Mouse (Mus musculus): Measurements from ENCODE around the gene Tead3. TPM values are rescaled to one million over a fixed set of nuclear protein-coding genes. Genes with fewer than 3 reads are reported as not detected.
A peak's percentile ranks its signal among the peaks of the same experiment; 100 is the strongest.

The Tead3 gene
- polyA plus RNA-seq, 2 experiments, result 0.52 to 2.2 TPM

- Histone ChIP-seq H3K27me3 (ENCODE audit: control insufficient read depth, insufficient read depth, low read length) (peaks cover 8% of the 10 kb centered on the region), H3K4me2 (ENCODE audit: low read depth) (no peak overlapping the region), H3K9me3 (ENCODE audit: control insufficient read depth, low read length) (no peaks in the 10 kb centered on the region), H3K27ac (no peak overlapping the region), H3K4me3 (ENCODE audit: insufficient read depth in 1 of 2, low read depth in 2 of 2, low read length in 2 of 2) (no peak overlapping the region), H3K36me3 (replicated peaks; ENCODE audit: control insufficient read depth, insufficient read depth, low read depth) (no peaks in the 10 kb centered on the region), H3K4me1 (replicated peaks; ENCODE audit: control insufficient read depth in 2 of 2, insufficient read depth in 2 of 2, low read length in 1 of 2) (0 out of 4 replicates have a peak, but pooled peaks cover 0 to 2% of the 10 kb centered on the region in 2 experiments), H3K9ac (replicated peaks) (no peak overlapping the region)
- TF ChIP-seq EP300 (IDR thresholded peaks at IDR 0.05; ENCODE audit: low read depth) (no peak), CTCF (IDR thresholded peaks at IDR 0.05; ENCODE audit: low read depth) (no peak)
- DNase-seq (ENCODE audit: low read depth in 3 of 3, low spot score in 3 of 3) (no peak), ATAC-seq (ENCODE audit: insufficient read depth) (no peak)
- WGBS (ENCODE audit: insufficient replicate concordance), result 70% methylated on average over 3 of the region's 3 CpGs
These were observed 37.9 kb upstream of the Tead3 start for GRCm38 (mm10) chr17:28388534-28388933.

- Histone ChIP-seq H3K4me2 (ENCODE audit: low read depth) (peak overlapping the region; percentile 6; the same call in 1 of the 2 replicates), H3K27ac (no peak overlapping the region), H3K9me3 (ENCODE audit: control insufficient read depth, low read length) (no peaks in the 10 kb centered on the region), H3K36me3 (replicated peaks; ENCODE audit: control insufficient read depth, insufficient read depth, low read depth) (no peaks in the 10 kb centered on the region), H3K9ac (replicated peaks) (no peak overlapping the region), H3K4me3 (ENCODE audit: insufficient read depth in 1 of 2, low read depth in 2 of 2, low read length in 2 of 2) (no peak overlapping the region), H3K27me3 (ENCODE audit: control insufficient read depth, insufficient read depth, low read length) (peaks cover 8% of the 10 kb centered on the region), H3K4me1 (replicated peaks; ENCODE audit: control insufficient read depth in 2 of 2, insufficient read depth in 2 of 2, low read length in 1 of 2) (no peaks in the 10 kb centered on the region)
- TF ChIP-seq EP300 (IDR thresholded peaks at IDR 0.05; ENCODE audit: low read depth), result no peak
- TF ChIP-seq CTCF (IDR thresholded peaks at IDR 0.05; ENCODE audit: low read depth), result peak; percentile 92
- no peak for ATAC-seq (ENCODE audit: insufficient read depth)
- peak; percentile 22 to 29 (median 23) for DNase-seq (ENCODE audit: low read depth in 3 of 3, low spot score in 3 of 3)
- WGBS (ENCODE audit: insufficient replicate concordance), result 6% methylated on average over 23 of the region's 23 CpGs
These were observed 35.7 kb upstream of the Tead3 start for GRCm38 (mm10) chr17:28386150-28386905.

GRCm38 (mm10) chr17:28384298-28384697 is 33.7 kb upstream of the Tead3 start:
- H3K9ac ChIP-seq (replicated peaks), result no peak overlapping the region
- no peaks in the 10 kb centered on the region for H3K4me1 ChIP-seq (replicated peaks; ENCODE audit: control insufficient read depth in 2 of 2, insufficient read depth in 2 of 2, low read length in 1 of 2)
- H3K27ac ChIP-seq, result no peak overlapping the region
- no peak overlapping the region for H3K4me3 ChIP-seq (ENCODE audit: insufficient read depth in 1 of 2, low read depth in 2 of 2, low read length in 2 of 2)
- peak; percentile 14 to 43 (median 36) for DNase-seq (ENCODE audit: low read depth in 3 of 3, low spot score in 3 of 3)
- no peak for ATAC-seq (ENCODE audit: insufficient read depth)
- peak; percentile 41 for TF ChIP-seq CTCF (IDR thresholded peaks at IDR 0.05; ENCODE audit: low read depth)
- no peak for TF ChIP-seq EP300 (IDR thresholded peaks at IDR 0.05; ENCODE audit: low read depth)
- no peak overlapping the region for H3K4me2 ChIP-seq (ENCODE audit: low read depth)
- H3K9me3 ChIP-seq (ENCODE audit: control insufficient read depth, low read length), result no peaks in the 10 kb centered on the region
- H3K36me3 ChIP-seq (replicated peaks; ENCODE audit: control insufficient read depth, insufficient read depth, low read depth), result no peaks in the 10 kb centered on the region
- 58% methylated on average over 4 of the region's 4 CpGs for WGBS (ENCODE audit: insufficient replicate concordance)
- H3K27me3 ChIP-seq (ENCODE audit: control insufficient read depth, insufficient read depth, low read length), result peaks cover 8% of the 10 kb centered on the region

- no peaks in the 10 kb centered on the region for H3K9me3 ChIP-seq (ENCODE audit: control insufficient read depth, low read length)
- no peak for DNase-seq (ENCODE audit: low read depth in 3 of 3, low spot score in 3 of 3)
- H3K27ac ChIP-seq, result no peak overlapping the region
- TF ChIP-seq EP300 (IDR thresholded peaks at IDR 0.05; ENCODE audit: low read depth) (no peak), CTCF (IDR thresholded peaks at IDR 0.05; ENCODE audit: low read depth) (no peak)
- no peak overlapping the region for H3K4me2 ChIP-seq (ENCODE audit: low read depth)
- peaks cover 5% of the 10 kb centered on the region for H3K27me3 ChIP-seq (ENCODE audit: control insufficient read depth, insufficient read depth, low read length)
- H3K4me3 ChIP-seq (ENCODE audit: insufficient read depth in 1 of 2, low read depth in 2 of 2, low read length in 2 of 2), result no peak overlapping the region
- ATAC-seq (ENCODE audit: insufficient read depth), result no peak
- WGBS (ENCODE audit: insufficient replicate concordance), result 20% methylated on average over 6 of the region's 6 CpGs
- no peak overlapping the region for H3K9ac ChIP-seq (replicated peaks)
- peaks cover 0 to 4% of the 10 kb centered on the region in 2 experiments; a peak in 1 of 4 replicates for H3K4me1 ChIP-seq (replicated peaks; ENCODE audit: control insufficient read depth in 2 of 2, insufficient read depth in 2 of 2, low read length in 1 of 2)
- no peaks in the 10 kb centered on the region for H3K36me3 ChIP-seq (replicated peaks; ENCODE audit: control insufficient read depth, insufficient read depth, low read depth)
These were observed 29.6 kb upstream of the Tead3 start for GRCm38 (mm10) chr17:28380255-28380654.

GRCm38 (mm10) chr17:28375592-28376061 is 25.0 kb upstream of the Tead3 start:
- DNase-seq (ENCODE audit: low read depth in 3 of 3, low spot score in 3 of 3) (no peak), ATAC-seq (ENCODE audit: insufficient read depth) (no peak)
- H3K36me3 ChIP-seq (replicated peaks; ENCODE audit: control insufficient read depth, insufficient read depth, low read depth), result no peaks in the 10 kb centered on the region
- peaks cover 15% of the 10 kb centered on the region for H3K27me3 ChIP-seq (ENCODE audit: control insufficient read depth, insufficient read depth, low read length)
- no peak overlapping the region for H3K4me2 ChIP-seq (ENCODE audit: low read depth)
- no peak overlapping the region for H3K27ac ChIP-seq
- TF ChIP-seq CTCF (IDR thresholded peaks at IDR 0.05; ENCODE audit: low read depth) (no peak), EP300 (IDR thresholded peaks at IDR 0.05; ENCODE audit: low read depth) (no peak)
- WGBS (ENCODE audit: insufficient replicate concordance), result 2% methylated on average over 17 of the region's 17 CpGs
- H3K9me3 ChIP-seq (ENCODE audit: control insufficient read depth, low read length), result no peaks in the 10 kb centered on the region
- peaks cover 0 to 7% of the 10 kb centered on the region in 2 experiments; a peak in 1 of 4 replicates for H3K4me1 ChIP-seq (replicated peaks; ENCODE audit: control insufficient read depth in 2 of 2, insufficient read depth in 2 of 2, low read length in 1 of 2)
- H3K9ac ChIP-seq (replicated peaks), result no peak overlapping the region
- H3K4me3 ChIP-seq (ENCODE audit: insufficient read depth in 1 of 2, low read depth in 2 of 2, low read length in 2 of 2), result no peak overlapping the region

Measured in liver, embryonic 14.5 days (tissue).